9 mouse cellular contexts compared by ENCODE assay signal in the genomic region with DNA sequence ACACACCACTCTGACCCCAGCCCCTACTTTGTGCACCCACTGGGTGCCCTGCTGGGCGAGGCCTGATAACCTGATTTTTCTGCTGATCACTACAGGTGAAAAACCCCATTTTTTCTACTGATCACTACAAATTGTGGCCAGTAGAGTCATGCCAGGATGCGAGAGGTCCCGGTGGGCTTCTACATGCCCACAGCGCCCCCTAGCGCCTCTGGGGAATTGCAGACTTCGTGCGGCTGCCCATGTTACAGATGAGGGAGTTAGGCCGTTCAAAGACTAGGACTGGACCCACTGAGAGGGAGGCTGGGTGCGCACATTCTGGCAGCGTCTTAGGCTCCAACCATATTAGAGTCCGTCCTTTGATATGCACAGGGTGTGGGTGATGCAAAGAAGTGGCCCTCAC. TPM values are rescaled to one million over a fixed set of nuclear protein-coding genes. Genes with fewer than 3 reads are reported as not detected.
DNase-seq lines count a peak whose midpoint lies in the region; ATAC-seq and TF ChIP-seq lines count a peak whose summit lies in the region.
"Had no signal": no experiment of that assay in that cellular context is flagged by ENCODE, and none has a peak within 500 bp of the region (broad histone marks: within the 10 kb centered on the region; RNA-seq: fewer than 3 reads in every experiment).

No protein-coding gene starts in this region.

- DNase-seq in gastrocnemius, postnatal 10 days, result peak; percentile 57
- DNase-seq in gastrocnemius, adult 8-10 months (ENCODE audit: low spot score in 2 of 2), result no peak
- peak; percentile 49 for DNase-seq in 416B (ENCODE audit: low read depth)
- DNase-seq in brain, embryonic 14.5 days (ENCODE audit: low read depth), result peak; percentile 72
- peak; percentile 85 for DNase-seq in limb, embryonic 11.5 days (ENCODE audit: low spot score)
- DNase-seq in midbrain, postnatal 0 days (ENCODE audit: low spot score), result peak; percentile 75
- peak; percentile 64 to 74 for DNase-seq in thymus, postnatal 36 days

- no peaks in the 10 kb centered on the region for H3K36me3 ChIP-seq in forebrain, embryonic 16.5 days (ENCODE audit: control insufficient read depth, insufficient read depth)
- no peaks in the 10 kb centered on the region for H3K36me3 ChIP-seq in limb, embryonic 11.5 days (ENCODE audit: control insufficient read depth, insufficient read depth, low read length)
- no peaks in the 10 kb centered on the region for H3K36me3 ChIP-seq in midbrain, postnatal 0 days (ENCODE audit: insufficient read depth, low read length)

- TF ChIP-seq CTCF in brain, embryonic 14.5 days (IDR thresholded peaks at IDR 0.05; ENCODE audit: borderline replicate concordance, extremely low read depth, insufficient read depth, insufficient read length), result peak; percentile 63
- TF ChIP-seq CTCF in midbrain, postnatal 0 days (IDR thresholded peaks at IDR 0.05), result peak; percentile 77

- ATAC-seq in forebrain, embryonic 16.5 days, result no peak
- no peak for ATAC-seq in limb, embryonic 11.5 days (ENCODE audit: insufficient number of reproducible peaks, low FRiP score, low TSS enrichment, low read depth)
- ATAC-seq in midbrain, postnatal 0 days (ENCODE audit: low FRiP score), result no peak

- 23% methylated on average over 11 of the region's 11 CpGs for WGBS in forebrain, embryonic 16.5 days
- WGBS in limb, embryonic 11.5 days, result 24% methylated on average over 11 of the region's 11 CpGs
- WGBS in midbrain, postnatal 0 days, result 34% methylated on average over 11 of the region's 11 CpGs

- H3K27ac ChIP-seq in forebrain, embryonic 16.5 days (ENCODE audit: low read length), result no peak overlapping the region
- no peak overlapping the region for H3K27ac ChIP-seq in limb, embryonic 11.5 days (replicated peaks; ENCODE audit: low read depth, low read length)
- H3K27ac ChIP-seq in midbrain, postnatal 0 days (ENCODE audit: low read depth, low read length), result no peak overlapping the region
- H3K27ac ChIP-seq: macrophage had no signal

- H3K9ac ChIP-seq in forebrain, embryonic 16.5 days (replicated peaks; ENCODE audit: low read depth, low read length), result no peak overlapping the region
- no peak overlapping the region for H3K9ac ChIP-seq in limb, embryonic 11.5 days (ENCODE audit: low read length)
- no peak overlapping the region for H3K9ac ChIP-seq in midbrain, postnatal 0 days (replicated peaks; ENCODE audit: low read length, poor library complexity, severe bottlenecking)

- H3K27me3 ChIP-seq in forebrain, embryonic 16.5 days (replicated peaks; ENCODE audit: control insufficient read depth, insufficient read depth, low read length), result peaks cover 2% of the 10 kb centered on the region; the same call in 1 of the 2 replicates
- no peaks in the 10 kb centered on the region for H3K27me3 ChIP-seq in limb, embryonic 11.5 days (ENCODE audit: control insufficient read depth, insufficient read depth, low read length)
- H3K27me3 ChIP-seq in midbrain, postnatal 0 days (ENCODE audit: insufficient read depth, low read length), result no peaks in the 10 kb centered on the region

- peaks cover 14% of the 10 kb centered on the region for H3K4me1 ChIP-seq in forebrain, embryonic 16.5 days (replicated peaks; ENCODE audit: control insufficient read depth, insufficient read depth, low read length)
- no peaks in the 10 kb centered on the region for H3K4me1 ChIP-seq in limb, embryonic 11.5 days (ENCODE audit: control insufficient read depth, insufficient read depth, low read length)
- no peaks in the 10 kb centered on the region; the same call in 1 of the 2 replicates for H3K4me1 ChIP-seq in midbrain, postnatal 0 days (ENCODE audit: insufficient read depth, low read length)

- no peak for TF ChIP-seq POLR2A in brain, embryonic 14.5 days (IDR thresholded peaks at IDR 0.05; ENCODE audit: borderline replicate concordance, extremely low read depth, insufficient read depth, insufficient read length, poor library complexity, severe bottlenecking)

- H3K4me2 ChIP-seq in forebrain, embryonic 16.5 days (ENCODE audit: low read length), result peak overlapping the region; percentile 46
- no peak overlapping the region for H3K4me2 ChIP-seq in limb, embryonic 11.5 days (ENCODE audit: low read depth, severe bottlenecking)
- H3K4me2 ChIP-seq in midbrain, postnatal 0 days (ENCODE audit: low read depth, low read length, poor library complexity, severe bottlenecking), result 0 out of 2 replicates have a peak overlapping the region, but pooled peaks have one; percentile 12

- H3K4me3 ChIP-seq in forebrain, embryonic 16.5 days (replicated peaks; ENCODE audit: low read length), result peak overlapping the region; percentile 14
- H3K4me3 ChIP-seq in limb, embryonic 11.5 days (ENCODE audit: low read depth, low read length), result no peak overlapping the region
- H3K4me3 ChIP-seq in midbrain, postnatal 0 days (ENCODE audit: low read depth, low read length), result no peak overlapping the region

- H3K9me3 ChIP-seq in forebrain, embryonic 16.5 days (ENCODE audit: control insufficient read depth, low read length), result no peaks in the 10 kb centered on the region
- no peaks in the 10 kb centered on the region for H3K9me3 ChIP-seq in limb, embryonic 11.5 days (ENCODE audit: control insufficient read depth, low read length)
- H3K9me3 ChIP-seq in midbrain, postnatal 0 days (ENCODE audit: low read length), result no peaks in the 10 kb centered on the region

RNA-seq across cellular contexts. Expression of a gene that starts 21.9 kb away (rescaled TPM):
- 1 to 10 TPM; 3.1 to 7.2 TPM for total RNA-seq in gastrocnemius, postnatal 10 days (2021)
- 1 to 10 TPM in 3 of 4 experiments, under 1 TPM in 1; 0.90 to 2.0 (median 1.4) TPM for total RNA-seq in gastrocnemius, adult 8-10 months (2022)
- not detected in 2 replicates for polyA plus RNA-seq in brain, embryonic 14.5 days (2012; rRNA removed)
- not detected in 2 replicates for polyA plus RNA-seq in forebrain, embryonic 16.5 days (2015; fragmentation: Nextera tagmentation; extraction: Ambion mirVana)
- polyA plus RNA-seq in limb, embryonic 11.5 days (2014; fragmentation: Nextera tagmentation; extraction: Ambion mirVana), result not detected in 2 replicates
- not detected in 2 replicates for total RNA-seq in midbrain, postnatal 0 days (2014; rRNA removed)
- not detected in 2 replicates for polyA plus RNA-seq in midbrain, postnatal 0 days (2015; fragmentation: Nextera tagmentation; extraction: Ambion mirVana)
- polyA plus RNA-seq: macrophage had no signal

Comparison
In these comparisons a context has a peak if more than half of its experiments do, and no peak if none do; other contexts are left out.
1. DNase-seq: peak in gastrocnemius, postnatal 10 days (single experiment), 416B (single experiment), brain, embryonic 14.5 days (single experiment), limb, embryonic 11.5 days (single experiment), midbrain, postnatal 0 days (single experiment) and thymus, postnatal 36 days (2 of 2); none in gastrocnemius, adult 8-10 months (0 of 2).